Mouse (Mus musculus) duodenum, adult 2 months (tissue): ENCODE results near the gene Hmg20a. TPM values are rescaled to one million over a fixed set of nuclear protein-coding genes. Genes with fewer than 3 reads are reported as not detected.

ENCODE experiments used
- polyA plus RNA-seq: library from polyadenylated mRNA; depleted of rRNA; stranded (reverse); fragments of >200 nt; gene quantifications from 2 replicates; pipeline ENCODE4 v1.2.3, GENCODE M21; 2012; ENCODE audit warnings: low replicate concordance; rRNA removed

The Hmg20a gene
- 6.5 and 9.0 TPM in 2 replicates for polyA plus RNA-seq

DNA sequence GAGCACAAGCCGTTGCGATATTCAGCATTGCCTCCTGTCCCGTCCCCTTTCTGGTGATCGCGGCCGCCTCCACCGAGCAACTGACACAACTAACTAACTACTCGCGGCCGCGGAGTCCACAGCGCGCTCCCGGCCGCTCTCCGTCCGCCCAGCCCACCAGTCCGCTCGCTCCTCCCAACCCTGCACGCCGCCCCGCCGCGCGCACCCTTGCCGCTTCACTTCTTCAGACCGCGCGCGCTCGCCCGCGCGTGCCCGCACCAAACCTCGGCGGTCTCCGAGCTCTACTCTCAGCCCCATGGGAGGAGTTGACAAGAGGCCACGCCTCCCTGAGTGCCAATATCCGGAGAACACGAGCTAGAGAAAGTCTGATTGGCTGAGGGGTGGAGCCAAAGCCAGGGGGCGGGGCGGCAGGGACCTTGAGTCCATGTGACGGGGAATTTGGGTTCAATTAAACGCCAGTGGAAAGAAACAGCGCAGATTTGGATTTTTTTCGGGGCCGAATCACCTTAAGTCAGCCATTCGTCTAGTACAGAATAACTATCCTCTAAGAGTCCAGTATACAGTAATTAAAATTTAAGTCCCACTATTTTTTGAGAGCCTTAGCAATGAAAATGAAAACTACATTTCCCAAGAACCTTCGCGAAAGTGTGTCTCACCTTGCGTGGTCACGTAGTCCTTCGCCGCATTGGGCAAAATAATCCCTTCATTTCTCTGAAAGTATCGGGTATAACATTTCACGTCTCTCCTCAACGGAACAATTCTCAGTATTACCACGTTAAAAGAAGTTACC, at the start of gene Hmg20a, which contains the start of gene Peak1:
Hmg20a (plus strand) TSS at position 662 of the 790 bp plus-strand sequence.
Peak1 (minus strand) TSS at position 120 of the 790 bp plus-strand sequence.

Other genes starting within 250 kb of the Hmg20a start
- gene Peak1, start 542 bp upstream of the Hmg20a start, polyA plus RNA-seq: 6.5 and 6.7 TPM in 2 replicates